Mouse (Mus musculus): ENCODE measurements at regions not wholly inside any gene's neighbourhood (a gene's known extent, or its start where the extent isn't known, plus 50 kb on each side); places are given as distances from the start of the nearest gene placed in this dataset.

DNA sequence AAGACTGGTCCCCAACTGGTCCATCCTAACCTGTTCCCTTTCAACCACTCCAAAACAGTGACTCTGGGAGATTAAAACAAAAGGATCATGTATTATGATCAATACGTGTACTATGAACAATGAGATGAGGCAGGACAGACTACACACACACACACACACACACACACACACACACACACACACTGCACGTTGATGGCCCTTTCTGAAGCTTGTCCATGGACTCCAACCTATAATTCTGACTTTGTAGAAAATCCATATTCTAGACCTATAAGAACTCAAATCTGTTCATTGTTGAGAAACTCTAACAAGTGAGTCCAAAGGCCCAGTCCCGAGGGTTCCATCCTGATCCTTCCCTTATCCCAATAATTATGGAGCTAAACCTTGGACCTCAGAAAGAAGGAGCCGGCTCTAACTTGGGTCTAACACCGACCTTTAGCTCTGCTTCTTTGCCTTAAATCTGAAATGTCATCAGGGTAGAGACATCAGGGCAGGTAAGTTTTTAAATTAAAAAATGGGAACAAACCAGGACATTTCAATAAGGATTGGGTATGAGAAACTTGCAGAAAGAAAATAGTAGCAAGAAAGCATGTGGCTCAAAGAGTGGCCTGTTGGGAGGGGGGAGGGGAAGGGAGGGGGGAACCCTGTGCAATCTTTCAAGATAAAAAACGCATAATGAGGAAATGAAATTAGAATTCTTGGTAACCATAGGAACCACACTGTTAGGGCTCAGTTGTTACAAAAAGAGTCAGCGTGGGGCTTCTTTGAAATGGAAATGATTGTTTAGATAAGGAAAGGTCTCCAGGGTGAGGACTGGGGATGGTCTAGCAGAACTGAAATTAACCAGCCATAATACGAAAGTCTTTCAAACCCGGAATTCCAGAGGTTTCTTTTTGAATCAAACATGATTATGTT is 187.9 kb downstream of the Dusp6 start:
- H3K4me3 ChIP-seq (ENCODE audit: low read depth, low read length): no peak overlapping the region
- 24% methylated on average over 9 of the region's 9 CpGs for WGBS
- no peak overlapping the region for H3K9ac ChIP-seq (replicated peaks; ENCODE audit: low read length, poor library complexity, severe bottlenecking)
- H3K27ac ChIP-seq (ENCODE audit: low read depth, low read length): no peak overlapping the region
- DNase-seq (ENCODE audit: low spot score) (peak; percentile 52), ATAC-seq (ENCODE audit: low FRiP score) (no peak)
- H3K27me3 ChIP-seq (ENCODE audit: insufficient read depth, low read length): no peaks in the 10 kb centered on the region
- no peaks in the 10 kb centered on the region for H3K36me3 ChIP-seq (ENCODE audit: insufficient read depth, low read length)
- TF ChIP-seq CTCF (IDR thresholded peaks at IDR 0.05): no peak
- H3K9me3 ChIP-seq (ENCODE audit: low read length): no peaks in the 10 kb centered on the region
- H3K4me2 ChIP-seq (ENCODE audit: low read depth, low read length, poor library complexity, severe bottlenecking): no peak overlapping the region
- H3K4me1 ChIP-seq (ENCODE audit: insufficient read depth, low read length): peaks cover 4% of the 10 kb centered on the region

DNA sequence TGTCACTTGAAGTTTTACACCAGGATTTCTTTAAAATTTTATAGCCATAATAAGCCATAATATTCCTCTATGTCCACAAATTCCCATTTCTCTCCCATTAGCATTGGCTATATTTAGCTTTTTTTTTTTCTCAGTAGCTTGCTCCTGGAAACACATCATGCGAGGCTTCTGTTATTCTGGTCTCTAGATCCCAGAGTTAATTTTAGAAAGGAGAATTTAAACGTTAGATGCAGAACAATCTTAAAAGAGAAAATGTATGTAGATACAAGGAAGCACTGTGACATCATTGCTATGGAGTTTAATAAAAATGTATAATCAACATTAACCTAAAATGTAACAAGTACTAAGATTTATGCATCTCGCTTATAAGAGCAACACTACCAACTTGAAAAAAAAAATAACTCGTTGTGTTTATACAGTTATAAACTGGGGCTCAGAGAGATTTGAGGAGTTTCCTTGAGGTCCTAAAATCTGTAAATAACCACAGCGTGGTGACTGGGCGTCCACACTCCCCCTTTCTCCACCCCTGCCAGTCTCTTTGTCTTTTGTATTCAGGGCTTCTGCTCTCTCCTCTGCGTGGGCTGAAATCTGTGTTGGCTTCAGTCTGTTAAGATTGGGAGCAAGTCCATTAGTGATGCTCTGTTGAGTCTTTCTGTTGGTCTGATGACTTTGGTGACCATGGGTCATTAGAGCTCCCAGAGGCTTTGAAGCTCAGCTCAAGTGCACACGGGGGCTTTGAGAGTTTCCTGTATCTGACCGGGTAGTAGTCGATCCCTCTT is 188.8 kb downstream of the Dusp6 start:
- peaks cover 4% of the 10 kb centered on the region for H3K4me1 ChIP-seq (ENCODE audit: insufficient read depth, low read length)
- no peak overlapping the region for H3K4me3 ChIP-seq (ENCODE audit: low read depth, low read length)
- ATAC-seq (ENCODE audit: low FRiP score): no peak
- no peak overlapping the region for H3K27ac ChIP-seq (ENCODE audit: low read depth, low read length)
- peak; percentile 52 for DNase-seq (ENCODE audit: low spot score)
- H3K9ac ChIP-seq (replicated peaks; ENCODE audit: low read length, poor library complexity, severe bottlenecking): no peak overlapping the region
- TF ChIP-seq CTCF (IDR thresholded peaks at IDR 0.05): no peak
- H3K27me3 ChIP-seq (ENCODE audit: insufficient read depth, low read length): no peaks in the 10 kb centered on the region
- no peaks in the 10 kb centered on the region for H3K9me3 ChIP-seq (ENCODE audit: low read length)
- H3K4me2 ChIP-seq (ENCODE audit: low read depth, low read length, poor library complexity, severe bottlenecking): no peak overlapping the region
- H3K36me3 ChIP-seq (ENCODE audit: insufficient read depth, low read length): no peaks in the 10 kb centered on the region
- 15% methylated on average over 10 of the region's 10 CpGs for WGBS

DNA sequence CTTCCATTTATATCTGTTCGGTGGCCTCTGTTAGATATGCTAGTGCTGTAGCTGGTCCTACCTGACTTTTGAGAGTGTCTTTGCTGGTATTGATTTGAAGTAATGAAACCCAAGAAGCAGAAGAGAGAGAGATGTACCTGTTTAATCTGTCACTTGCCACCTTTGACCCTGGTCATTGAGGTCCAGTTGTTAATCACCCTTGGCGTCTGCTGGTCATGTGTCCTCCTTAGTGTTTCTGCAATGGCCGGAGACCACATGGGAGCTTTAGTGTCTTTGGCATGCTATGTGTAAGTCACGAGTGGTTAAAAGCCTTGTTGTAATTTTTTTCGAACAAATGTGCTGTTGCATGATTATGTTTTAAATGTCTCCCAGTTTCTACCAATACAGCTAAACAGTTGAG is 193.1 kb downstream of the Dusp6 start:
- Histone ChIP-seq H3K36me3 (ENCODE audit: insufficient read depth, low read length) (no peaks in the 10 kb centered on the region), H3K9ac (replicated peaks; ENCODE audit: low read length, poor library complexity, severe bottlenecking) (no peak overlapping the region), H3K27me3 (ENCODE audit: insufficient read depth, low read length) (no peaks in the 10 kb centered on the region), H3K4me1 (ENCODE audit: insufficient read depth, low read length) (peaks cover 4% of the 10 kb centered on the region), H3K27ac (ENCODE audit: low read depth, low read length) (no peak overlapping the region), H3K4me2 (ENCODE audit: low read depth, low read length, poor library complexity, severe bottlenecking) (no peak overlapping the region), H3K9me3 (ENCODE audit: low read length) (no peaks in the 10 kb centered on the region), H3K4me3 (ENCODE audit: low read depth, low read length) (no peak overlapping the region)
- no peak for ATAC-seq (ENCODE audit: low FRiP score)
- TF ChIP-seq CTCF (IDR thresholded peaks at IDR 0.05): no peak
- WGBS: 80% methylated on average over 5 of the region's 5 CpGs
- DNase-seq (ENCODE audit: low spot score): no peak

DNA sequence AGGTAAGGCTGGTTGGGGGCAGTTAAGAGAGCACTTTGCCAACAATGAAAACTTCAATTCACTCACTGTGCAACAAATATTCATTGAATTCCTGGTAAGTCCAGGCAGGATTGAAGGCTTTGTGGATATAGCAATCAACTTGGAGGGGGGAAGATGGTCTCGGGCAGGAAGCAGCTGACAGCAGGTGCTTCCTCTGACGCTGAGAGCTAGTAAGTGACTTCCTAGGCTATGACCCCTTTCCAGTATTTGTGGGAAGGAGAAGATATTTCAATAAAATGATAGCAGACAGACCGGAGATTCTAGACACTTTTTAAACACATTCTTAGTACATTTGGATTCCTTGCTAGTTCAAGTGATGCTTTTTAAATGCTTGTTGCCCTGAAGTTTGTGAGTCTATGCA is 195.0 kb downstream of the Dusp6 start:
- 83% methylated on average over 3 of the region's 3 CpGs for WGBS
- no peaks in the 10 kb centered on the region for H3K36me3 ChIP-seq (ENCODE audit: insufficient read depth, low read length)
- H3K4me3 ChIP-seq (ENCODE audit: low read depth, low read length): no peak overlapping the region
- H3K27me3 ChIP-seq (ENCODE audit: insufficient read depth, low read length): no peaks in the 10 kb centered on the region
- TF ChIP-seq CTCF (IDR thresholded peaks at IDR 0.05): no peak
- no peaks in the 10 kb centered on the region for H3K4me1 ChIP-seq (ENCODE audit: insufficient read depth, low read length)
- no peak overlapping the region for H3K27ac ChIP-seq (ENCODE audit: low read depth, low read length)
- no peak overlapping the region for H3K9ac ChIP-seq (replicated peaks; ENCODE audit: low read length, poor library complexity, severe bottlenecking)
- ATAC-seq (ENCODE audit: low FRiP score): no peak
- H3K4me2 ChIP-seq (ENCODE audit: low read depth, low read length, poor library complexity, severe bottlenecking): no peak overlapping the region
- no peaks in the 10 kb centered on the region for H3K9me3 ChIP-seq (ENCODE audit: low read length)
- DNase-seq (ENCODE audit: low spot score): no peak

DNA sequence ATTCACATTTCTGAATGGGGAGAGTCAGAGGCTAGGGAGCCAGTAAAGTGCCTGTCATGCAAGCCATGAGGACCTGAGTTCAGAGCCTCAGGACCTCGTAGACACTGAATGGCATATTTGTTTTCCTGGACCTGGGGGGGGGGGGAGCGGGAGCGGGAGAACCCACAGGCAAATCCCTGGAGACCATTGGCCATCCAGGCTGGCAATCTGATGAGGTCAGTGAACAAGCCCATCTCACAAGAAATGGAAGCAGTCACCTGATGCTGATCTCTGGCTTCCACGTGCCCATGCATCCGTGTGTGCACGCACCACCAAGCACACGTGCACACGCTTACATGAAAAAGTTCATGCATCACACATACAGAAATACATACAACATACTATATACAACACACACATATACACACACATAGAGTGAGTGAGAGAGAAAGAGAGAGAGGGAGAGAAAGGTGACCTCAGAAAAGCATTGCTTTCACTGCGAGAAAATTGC is 196.2 kb downstream of the Dusp6 start:
- DNase-seq (ENCODE audit: low spot score) (no peak), ATAC-seq (ENCODE audit: low FRiP score) (no peak)
- H3K9me3 ChIP-seq (ENCODE audit: low read length): no peaks in the 10 kb centered on the region
- 83% methylated on average over 9 of the region's 9 CpGs for WGBS
- no peak overlapping the region for H3K4me2 ChIP-seq (ENCODE audit: low read depth, low read length, poor library complexity, severe bottlenecking)
- no peak overlapping the region for H3K27ac ChIP-seq (ENCODE audit: low read depth, low read length)
- no peak overlapping the region for H3K9ac ChIP-seq (replicated peaks; ENCODE audit: low read length, poor library complexity, severe bottlenecking)
- no peaks in the 10 kb centered on the region for H3K36me3 ChIP-seq (ENCODE audit: insufficient read depth, low read length)
- H3K4me3 ChIP-seq (ENCODE audit: low read depth, low read length): no peak overlapping the region
- H3K27me3 ChIP-seq (ENCODE audit: insufficient read depth, low read length): no peaks in the 10 kb centered on the region
- no peak for TF ChIP-seq CTCF (IDR thresholded peaks at IDR 0.05)
- no peaks in the 10 kb centered on the region for H3K4me1 ChIP-seq (ENCODE audit: insufficient read depth, low read length)
